Mouse (Mus musculus) left cerebral cortex, adult 2 months (tissue): Measurements from ENCODE around the gene Taf1c. TPM values are rescaled to one million over a fixed set of nuclear protein-coding genes. Genes with fewer than 3 reads are reported as not detected.

Experiments
- DNase-seq, 2 experiments: peaks; one replicate each; pipeline ENCODE4 v3.0.0; 2021 to 2022; ENCODE audit warnings: low spot score in 2 of 2, mixed read lengths in 1 of 2; ENCODE audit errors: extremely low spot score in 1 of 2
- H3K27ac ChIP-seq: fragments of 200-600 bp; 2 replicates; pipeline ENCODE4 v1.8.1; 2022
- H3K4me3 ChIP-seq: fragments of 200-600 bp; 2 replicates; pipeline ENCODE4 v1.8.1; 2022
- CTCF ChIP-seq: fragments of 200-600 bp; IDR thresholded peaks from 2 replicates; pipeline ENCODE4 v1.8.1; 2022; ENCODE audit warnings: antibody characterized with exemption, mild to moderate bottlenecking, moderate library complexity
- intact Hi-C: fragments of 180-260 bp; cut with DNase I; formaldehyde crosslinking; loops from one replicate; pipeline ENCODE4 v1.15.1; 2025
- total RNA-seq, 2 experiments: library from RNA; stranded (reverse); gene quantifications; 2 replicates each; pipeline ENCODE4 v1.2.3; 2021

Taf1c gene
- total RNA-seq, 2 experiments from 2014 or later, result 10.7 to 12.1 TPM

GRCm38 (mm10) chr8:119635378-119635777, 30.4 kb upstream of the Taf1c start, which contains the start of gene Kcng4:
Gene Kcng4 (minus strand): TSS chr8:119635680.
- TF ChIP-seq CTCF, result no peak
- intact Hi-C loops, result no loop called here
- Histone ChIP-seq H3K4me3 (no peak within 1 kb of the TSS), H3K27ac (no peak within 1 kb of the TSS)
- DNase-seq, result no peak

GRCm38 (mm10) chr8:119634616-119635336, 29.8 kb upstream of the Taf1c start:
- no peak for TF ChIP-seq CTCF
- peak in 1 of 2 experiments; percentile 25 for DNase-seq
- H3K4me3 ChIP-seq, result no peak overlapping the region
- intact Hi-C loops, result no loop called here
- H3K27ac ChIP-seq, result no peak overlapping the region

GRCm38 (mm10) chr8:119632909-119633308, 27.9 kb upstream of the Taf1c start:
- no peak overlapping the region for H3K4me3 ChIP-seq
- H3K27ac ChIP-seq, result no peak overlapping the region
- intact Hi-C loops, result no loop called here
- TF ChIP-seq CTCF, result no peak
- DNase-seq, result no peak

- Histone ChIP-seq H3K4me3 (no peak overlapping the region), H3K27ac (no peak overlapping the region)
- no peak for DNase-seq
- intact Hi-C loops, result no loop called here
- TF ChIP-seq CTCF, result no peak
These were observed 27.2 kb upstream of the Taf1c start for GRCm38 (mm10) chr8:119632246-119632645.

- no peak overlapping the region for H3K27ac ChIP-seq
- DNase-seq, result no peak
- intact Hi-C loops, result no loop called here
- no peak for TF ChIP-seq CTCF
- H3K4me3 ChIP-seq, result no peak overlapping the region
These were observed 25.8 kb upstream of the Taf1c start for GRCm38 (mm10) chr8:119630841-119631240.

GRCm38 (mm10) chr8:119627613-119628359, 22.8 kb upstream of the Taf1c start:
- intact Hi-C loops, result no loop called here
- H3K27ac ChIP-seq, result no peak overlapping the region
- TF ChIP-seq CTCF, result no peak
- DNase-seq, result no peak
- no peak overlapping the region for H3K4me3 ChIP-seq

GRCm38 (mm10) chr8:119627199-119627598, 22.2 kb upstream of the Taf1c start:
- TF ChIP-seq CTCF, result no peak
- intact Hi-C loops, result no loop called here
- Histone ChIP-seq H3K4me3 (no peak overlapping the region), H3K27ac (no peak overlapping the region)
- no peak for DNase-seq

GRCm38 (mm10) chr8:119625788-119626187, 20.8 kb upstream of the Taf1c start:
- no peak for DNase-seq
- Histone ChIP-seq H3K27ac (no peak overlapping the region), H3K4me3 (no peak overlapping the region)
- intact Hi-C loops, result no loop called here
- no peak for TF ChIP-seq CTCF

GRCm38 (mm10) chr8:119624916-119625315, 19.9 kb upstream of the Taf1c start:
- DNase-seq, result no peak
- no peak for TF ChIP-seq CTCF
- H3K27ac ChIP-seq, result no peak overlapping the region
- no peak overlapping the region for H3K4me3 ChIP-seq
- intact Hi-C loops, result no loop called here

- intact Hi-C loops, result no loop called here
These were observed 18.7 kb upstream of the Taf1c start for GRCm38 (mm10) chr8:119623744-119624143.

GRCm38 (mm10) chr8:119623061-119623460, 18.0 kb upstream of the Taf1c start:
- no peak for DNase-seq
- Histone ChIP-seq H3K27ac (no peak overlapping the region), H3K4me3 (no peak overlapping the region)
- intact Hi-C loops, result no loop called here
- TF ChIP-seq CTCF, result no peak

More at GRCm38 (mm10) chr8:119623744-119624143, 18.7 kb upstream of the Taf1c start:
- Histone ChIP-seq H3K4me3 (no peak overlapping the region), H3K27ac (no peak overlapping the region)
- no peak for DNase-seq
- TF ChIP-seq CTCF, result no peak

- TF ChIP-seq CTCF, result no peak
- Histone ChIP-seq H3K27ac (no peak overlapping the region), H3K4me3 (no peak overlapping the region)
- intact Hi-C loops, result no loop called here
- no peak for DNase-seq
These were observed 17.5 kb upstream of the Taf1c start for GRCm38 (mm10) chr8:119622555-119622954.
